Mouse (Mus musculus) adrenal gland, postnatal 36 days (tissue): ENCODE data around the gene Gm15217. TPM values are rescaled to one million over a fixed set of nuclear protein-coding genes. Genes with fewer than 3 reads are reported as not detected.

ENCODE experiments used
- DNase-seq, 2 experiments: peaks; one replicate each; pipeline ENCODE4 v3.0.0; 2021; ENCODE audit warnings: mixed read lengths in 1 of 2
- long read RNA-seq, 2 experiments: library from polyadenylated mRNA; stranded (forward); transcript quantifications; one replicate each; pipeline ENCODE4 v2.0.0; 2021; ENCODE audit warnings: borderline sequencing depth in 2 of 2
- total RNA-seq, 2 experiments: library from RNA; stranded (reverse); gene quantifications; 2 replicates each; pipeline ENCODE4 v1.2.3; 2021

The Gm15217 gene
- total RNA-seq, result not detected
- long read RNA-seq, experiment 1, result 0 reads
- long read RNA-seq, experiment 2, result 0 reads

DNA sequence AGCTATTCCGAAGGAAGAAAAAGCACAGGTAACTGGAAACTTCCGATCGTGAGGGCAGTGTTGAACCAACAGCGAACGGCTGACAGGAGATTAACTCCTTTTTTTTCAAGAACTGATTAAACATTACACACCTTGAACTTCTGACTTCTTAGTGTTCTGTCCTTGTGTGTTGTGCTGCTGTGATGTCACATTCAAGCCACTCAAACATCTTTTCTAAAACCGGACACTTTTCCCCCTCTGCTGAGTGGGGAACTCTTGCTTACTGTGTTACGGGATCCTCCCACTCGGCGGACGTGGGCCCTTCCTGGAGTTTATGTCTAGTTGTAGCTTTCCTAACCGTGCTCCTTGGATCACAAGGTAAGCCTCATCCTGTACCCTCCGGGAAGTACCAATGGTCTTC is at the start of gene Gm15217:
Gene Gm15217, plus strand, starts transcription at position 130 of the 400 bp plus-strand sequence.
- no peak for DNase-seq

GRCm38 (mm10) chr14:46333421-46334237 is 45.6 kb upstream of the Gm15217 start:
- DNase-seq, result no peak

- DNase-seq, result no peak
These were observed 40.4 kb upstream of the Gm15217 start for GRCm38 (mm10) chr14:46338801-46339200.

GRCm38 (mm10) chr14:46344750-46345149 is 34.5 kb upstream of the Gm15217 start:
- no peak for DNase-seq

DNA sequence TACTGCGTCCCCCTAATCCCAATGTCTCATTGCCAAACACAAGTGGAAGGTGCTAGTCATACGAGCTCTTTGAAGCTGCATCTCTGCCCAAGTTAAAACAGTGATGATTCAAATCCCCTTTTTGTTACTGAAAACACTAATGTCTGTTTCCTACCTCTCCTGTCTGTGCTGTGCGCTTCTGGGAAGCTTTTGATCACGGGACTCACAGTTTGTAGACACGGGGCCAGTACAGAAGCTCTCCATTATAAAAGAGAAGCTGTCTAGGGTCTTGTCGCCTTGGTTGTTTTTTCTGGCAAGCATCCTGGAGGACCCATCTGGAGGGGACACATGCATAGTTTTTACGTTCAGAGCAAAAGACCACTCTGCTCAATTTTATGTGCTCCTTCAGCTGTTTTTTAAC is 21.9 kb upstream of the Gm15217 start:
- DNase-seq, result no peak

GRCm38 (mm10) chr14:46357696-46358095 is 21.5 kb upstream of the Gm15217 start:
- DNase-seq, result no peak

GRCm38 (mm10) chr14:46363209-46363608 is 16.0 kb upstream of the Gm15217 start:
- DNase-seq, result no peak

DNA sequence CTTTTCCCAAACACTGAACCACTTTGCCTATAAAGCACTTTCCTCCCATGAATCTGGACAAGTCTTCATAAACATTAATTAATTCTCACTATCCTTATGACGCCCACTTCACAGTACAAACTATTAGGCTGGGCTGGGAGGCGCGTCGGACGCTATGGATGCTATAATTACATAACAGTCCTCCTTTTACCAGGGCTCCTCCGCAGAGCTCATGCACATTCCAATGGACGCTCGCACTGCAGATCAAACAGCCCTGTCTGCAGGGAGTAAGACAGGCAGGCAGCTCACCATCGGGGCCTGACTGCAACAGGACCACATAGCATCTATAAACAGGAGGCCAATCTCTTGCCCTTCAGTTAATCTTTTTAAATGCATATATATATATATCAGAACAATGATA is 6.8 kb upstream of the Gm15217 start:
- DNase-seq, result no peak

DNA sequence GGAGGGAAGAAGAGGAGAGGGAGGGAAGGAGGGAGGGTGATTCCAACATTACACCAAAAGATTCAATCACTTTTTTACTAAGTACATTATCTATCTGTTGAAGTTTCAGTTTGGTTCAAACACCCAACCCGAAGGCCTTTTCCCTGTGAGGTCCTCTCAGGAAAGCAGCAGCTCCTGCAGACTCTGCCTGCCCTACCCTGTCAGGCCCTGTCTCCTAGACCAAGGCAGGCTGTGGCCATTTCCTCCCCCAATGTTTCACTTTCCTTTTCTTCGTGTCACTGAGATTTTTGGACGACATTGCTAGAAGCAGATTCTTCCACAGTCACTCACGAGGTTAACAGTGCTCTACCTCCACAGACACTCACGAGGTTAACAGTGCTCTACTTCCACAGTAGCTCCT is 3.4 kb upstream of the Gm15217 start:
- no peak for DNase-seq

GRCm38 (mm10) chr14:46380286-46380721 is 1.1 kb downstream of the Gm15217 start:
- DNase-seq, result no peak

DNA sequence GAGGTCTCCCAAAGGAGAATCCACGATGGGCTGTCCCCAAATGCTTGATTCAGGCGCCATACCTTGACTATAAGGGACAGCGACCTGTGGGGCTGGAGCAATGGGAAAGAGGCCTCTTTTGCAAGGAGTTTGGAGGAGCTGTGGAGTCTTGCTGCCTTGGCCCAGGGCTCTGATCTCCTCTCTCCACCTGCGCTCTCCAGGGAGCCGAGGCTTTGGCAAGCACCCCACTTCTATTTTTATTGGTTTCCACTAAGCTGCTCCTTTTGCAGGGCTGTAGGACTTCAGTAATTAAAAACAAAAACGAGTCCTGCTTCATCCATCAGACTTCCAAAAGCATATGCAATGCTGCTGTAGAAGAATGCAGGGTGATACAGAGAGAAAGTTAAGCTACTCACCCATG is 2.2 kb downstream of the Gm15217 start:
- DNase-seq, result peak in 1 of 2 experiments; percentile 36

DNA sequence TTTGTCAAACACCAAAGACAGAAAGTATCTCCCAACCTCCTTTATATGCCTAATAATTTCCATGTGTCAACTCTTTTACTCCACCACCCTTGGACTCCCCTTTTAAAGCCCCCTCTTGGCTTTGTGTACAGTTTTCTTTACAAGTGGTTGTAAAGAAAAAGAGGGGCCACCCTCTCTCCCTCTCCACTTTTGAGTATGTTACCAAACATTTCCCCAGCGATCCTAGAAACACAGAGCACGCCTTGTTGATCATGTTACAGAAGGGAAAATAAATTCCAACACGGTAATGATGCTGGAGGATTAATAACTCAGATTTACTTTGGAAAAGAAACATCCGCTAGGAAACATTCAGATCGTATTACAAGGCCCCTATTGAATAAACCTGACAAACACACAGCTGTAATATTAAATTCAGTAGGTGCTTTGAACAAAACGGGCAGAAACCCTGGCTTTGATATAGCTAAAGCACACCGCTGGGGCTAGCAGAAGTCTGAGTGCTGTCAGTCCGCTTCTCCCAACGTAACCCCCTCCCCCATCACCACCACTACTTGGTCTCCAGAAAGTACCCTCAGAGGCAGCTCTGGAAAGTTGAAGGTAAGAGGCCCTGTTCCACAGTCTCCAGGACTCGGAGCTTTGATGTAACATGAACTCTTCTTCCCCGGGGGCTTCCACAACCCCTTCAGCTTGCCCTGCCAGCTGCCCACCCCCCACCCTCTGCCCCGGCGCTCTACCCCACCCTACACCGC is 5.9 kb downstream of the Gm15217 start:
- no peak for DNase-seq

GRCm38 (mm10) chr14:46385701-46386477 is 6.7 kb downstream of the Gm15217 start:
- DNase-seq, result peak in 1 of 2 experiments; percentile 27

DNA sequence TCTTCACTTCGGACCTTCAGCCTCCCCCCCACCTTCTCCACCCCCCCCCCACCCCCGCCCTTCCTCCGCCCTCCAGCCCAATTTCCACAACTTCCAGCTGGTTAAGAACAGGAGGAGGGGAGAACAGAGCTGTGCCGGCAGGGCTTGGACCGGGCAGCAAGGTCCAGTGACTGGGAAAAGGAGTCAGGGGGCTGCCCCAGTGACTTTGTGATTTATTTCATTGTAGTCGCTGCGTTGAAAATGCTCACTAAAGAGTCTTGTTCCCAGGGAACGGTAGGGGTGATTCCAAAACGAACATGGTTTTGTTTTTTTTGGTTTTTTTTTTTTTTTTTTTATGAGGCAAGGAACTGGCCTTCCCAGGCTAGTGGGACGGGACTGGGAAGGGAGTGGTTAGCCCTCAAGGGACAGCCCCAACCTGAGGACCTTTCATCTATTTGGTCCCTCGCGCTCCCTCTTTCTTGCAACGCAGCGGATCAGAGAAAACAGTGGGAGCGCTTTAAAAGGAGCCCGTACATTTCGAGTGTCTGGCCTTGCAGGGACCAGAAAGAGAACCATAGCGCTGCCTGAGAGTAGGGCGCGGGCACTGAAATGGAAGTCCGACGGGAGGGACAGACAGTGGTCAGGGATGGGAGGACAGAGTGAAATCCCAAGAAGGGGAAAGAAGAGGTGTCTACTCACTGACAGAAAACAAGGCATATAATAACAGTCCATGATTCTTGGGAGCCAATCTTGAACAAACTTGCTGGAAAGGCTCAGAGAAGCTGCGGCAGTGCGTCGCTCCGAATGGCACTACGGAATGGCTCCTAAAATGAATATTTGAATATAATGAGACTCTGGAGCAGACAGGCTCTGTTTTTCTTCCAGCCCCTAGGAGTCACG is 7.5 kb downstream of the Gm15217 start:
- peak in 1 of 2 experiments; percentile 25 for DNase-seq

DNA sequence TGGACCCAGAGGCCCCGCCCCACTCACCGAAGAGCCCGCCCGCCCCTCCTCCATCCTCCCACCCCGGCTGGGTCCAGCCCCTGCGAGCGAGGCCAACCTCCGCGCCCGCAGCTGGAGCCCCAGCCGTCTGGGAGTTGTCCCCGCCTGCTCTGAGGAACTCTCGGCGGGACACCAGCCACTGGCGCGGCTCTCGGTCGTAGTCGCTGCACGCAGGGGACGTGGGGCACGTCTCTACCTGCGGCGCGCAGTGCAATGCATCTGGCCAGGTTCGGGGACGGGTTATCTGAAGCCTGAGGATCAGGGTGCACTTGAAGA is 8.1 kb downstream of the Gm15217 start:
- DNase-seq, result peak; percentile 79 to 87

GRCm38 (mm10) chr14:46387821-46388481 is 8.7 kb downstream of the Gm15217 start:
- peak in 1 of 2 experiments; percentile 37 for DNase-seq

DNA sequence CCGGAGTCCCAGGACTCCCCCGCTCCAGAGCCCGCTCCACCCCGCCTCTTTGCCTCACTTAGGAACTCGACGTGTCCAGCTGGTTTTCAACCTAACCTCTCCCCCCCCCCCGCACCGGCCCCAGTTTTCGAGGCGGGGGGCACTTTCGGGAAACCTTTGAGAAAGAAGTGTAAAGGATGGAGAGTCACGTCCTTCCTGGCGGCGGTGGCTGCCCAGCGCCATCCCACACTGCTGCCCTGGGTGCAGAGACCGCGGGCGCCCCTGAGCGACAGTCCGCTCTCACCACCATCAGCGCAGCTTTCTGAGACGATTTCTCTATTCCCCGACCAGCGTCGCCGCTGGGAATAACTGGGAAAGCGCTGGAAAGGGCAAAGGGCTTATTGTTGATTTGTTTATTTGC is 9.4 kb downstream of the Gm15217 start:
- peak; percentile 47 to 65 for DNase-seq

DNA sequence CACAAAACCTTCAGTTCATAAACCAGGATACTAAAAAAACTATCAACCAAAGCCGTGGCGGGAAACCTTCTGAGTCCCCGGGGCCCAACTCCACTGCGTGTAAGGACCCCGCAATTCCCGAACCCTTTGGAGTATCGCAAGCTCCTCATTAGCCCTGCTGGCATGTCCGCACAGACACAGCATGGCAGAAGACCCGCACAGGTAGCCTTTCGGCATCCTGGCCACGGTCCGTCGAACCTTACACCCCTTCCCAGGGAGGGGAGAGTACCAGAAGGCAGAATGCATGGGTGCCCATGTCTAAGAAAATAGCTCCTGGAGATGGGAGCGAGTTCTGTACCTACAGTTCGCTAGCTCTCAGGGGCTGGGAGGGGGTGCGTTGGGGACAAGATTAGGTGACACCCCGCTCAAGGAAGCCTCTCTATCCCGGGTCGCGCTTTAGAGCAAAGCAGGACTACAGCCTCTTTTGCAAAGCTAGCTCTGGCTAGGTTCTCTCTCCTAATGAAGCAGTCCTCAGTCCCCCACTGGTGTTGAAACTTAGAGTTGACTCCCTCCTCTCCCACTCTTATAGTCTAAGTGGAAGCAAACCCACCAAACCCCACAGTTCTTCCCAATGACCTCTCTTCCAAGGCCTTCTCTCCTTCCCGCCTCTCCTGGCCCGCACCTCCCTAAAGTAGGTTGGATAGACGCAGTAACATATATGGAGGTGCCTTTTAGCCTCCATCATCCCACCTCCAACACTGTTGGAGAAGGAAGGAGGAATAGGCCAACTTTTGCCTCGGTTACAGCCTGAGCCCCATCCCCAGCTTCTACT is 10.4 kb downstream of the Gm15217 start:
- no peak for DNase-seq

GRCm38 (mm10) chr14:46390249-46390775 is 11.1 kb downstream of the Gm15217 start, which contains the start of gene Bmp4:
Bmp4 (minus strand) TSS chr14:46390669.
- DNase-seq, result peak in 1 of 2 experiments; percentile 31
